In genomic region chr5:135996162-135996561, GRCm38 (mm10) we compare ENCODE assay signal across 13 mouse cellular contexts. TPM values are rescaled to one million over a fixed set of nuclear protein-coding genes. Genes with fewer than 3 reads are reported as not detected.
DNase-seq lines count a peak whose midpoint lies in the region; ATAC-seq lines count a peak whose summit lies in the region.
"Had no signal": no experiment of that assay in that cellular context is flagged by ENCODE, and none has a peak within 500 bp of the region (broad histone marks: within the 10 kb centered on the region; RNA-seq: fewer than 3 reads in every experiment).

No protein-coding gene starts in this region.

- peaks cover 31% of the 10 kb centered on the region for H3K36me3 ChIP-seq in hindbrain, embryonic 13.5 days
- H3K36me3 ChIP-seq in hindbrain, embryonic 11.5 days (ENCODE audit: control insufficient read depth, insufficient read depth, low read length) = peaks cover 17% of the 10 kb centered on the region
- H3K36me3 ChIP-seq in limb, embryonic 11.5 days (ENCODE audit: control insufficient read depth, insufficient read depth, low read length) = peaks cover 8% of the 10 kb centered on the region

- DNase-seq in hindbrain, embryonic 11.5 days (ENCODE audit: low spot score) = no peak
- peak; percentile 71 for DNase-seq in 3T3-L1 (ENCODE audit: low read depth, low spot score)
- peak; percentile 70 for DNase-seq in NIH3T3 (ENCODE audit: low read depth)
- no peak for DNase-seq in limb, embryonic 11.5 days (ENCODE audit: low spot score)
- DNase-seq in layer of hippocampus, adult 9-11 months = no peak
- DNase-seq in urinary bladder, adult 2 months (ENCODE audit: low spot score) = no peak
- DNase-seq in embryo, embryonic 10.5 days (ENCODE audit: low spot score) = no peak
- DNase-seq: cerebellum, adult 2 months; heart, adult 2 months; kidney, postnatal 25 days; left cerebral cortex, postnatal 4 days had no signal

- peak overlapping the region; percentile 76 for H3K4me2 ChIP-seq in hindbrain, embryonic 13.5 days
- H3K4me2 ChIP-seq in hindbrain, embryonic 11.5 days (replicated peaks; ENCODE audit: low read depth, low read length) = no peak overlapping the region
- H3K4me2 ChIP-seq in limb, embryonic 11.5 days (ENCODE audit: low read depth, severe bottlenecking) = no peak overlapping the region; the same call in 1 of the 2 replicates

- no peaks in the 10 kb centered on the region for H3K27me3 ChIP-seq in hindbrain, embryonic 13.5 days
- no peaks in the 10 kb centered on the region for H3K27me3 ChIP-seq in hindbrain, embryonic 11.5 days (ENCODE audit: control insufficient read depth, insufficient read depth, low read length)
- no peaks in the 10 kb centered on the region for H3K27me3 ChIP-seq in limb, embryonic 11.5 days (ENCODE audit: control insufficient read depth, insufficient read depth, low read length)

- ATAC-seq in hindbrain, embryonic 13.5 days (ENCODE audit: low FRiP score) = no peak
- no peak for ATAC-seq in hindbrain, embryonic 11.5 days (ENCODE audit: low FRiP score)
- ATAC-seq in limb, embryonic 11.5 days (ENCODE audit: insufficient number of reproducible peaks, low FRiP score, low TSS enrichment, low read depth) = no peak

- H3K9me3 ChIP-seq in hindbrain, embryonic 13.5 days = no peaks in the 10 kb centered on the region
- no peaks in the 10 kb centered on the region for H3K9me3 ChIP-seq in hindbrain, embryonic 11.5 days (ENCODE audit: control insufficient read depth, low read length)
- H3K9me3 ChIP-seq in limb, embryonic 11.5 days (ENCODE audit: control insufficient read depth, low read length) = no peaks in the 10 kb centered on the region
- H3K9me3 ChIP-seq: G1E had no signal

- H3K27ac ChIP-seq in hindbrain, embryonic 13.5 days = no peak overlapping the region
- no peak overlapping the region for H3K27ac ChIP-seq in hindbrain, embryonic 11.5 days (ENCODE audit: low read depth, low read length)
- no peak overlapping the region for H3K27ac ChIP-seq in limb, embryonic 11.5 days (replicated peaks; ENCODE audit: low read depth, low read length)
- H3K27ac ChIP-seq: heart, adult 2 months had no signal

- peaks cover 18% of the 10 kb centered on the region for H3K4me1 ChIP-seq in hindbrain, embryonic 13.5 days (replicated peaks)
- H3K4me1 ChIP-seq in hindbrain, embryonic 11.5 days (replicated peaks; ENCODE audit: control insufficient read depth, insufficient read depth, low read length) = 0 out of 2 replicates have a peak, but pooled peaks cover 4% of the 10 kb centered on the region
- peaks cover 6% of the 10 kb centered on the region; the same call in 1 of the 2 replicates for H3K4me1 ChIP-seq in limb, embryonic 11.5 days (ENCODE audit: control insufficient read depth, insufficient read depth, low read length)

- H3K4me3 ChIP-seq in hindbrain, embryonic 13.5 days = peak overlapping the region; percentile 83; the same call in 1 of the 2 replicates
- H3K4me3 ChIP-seq in hindbrain, embryonic 11.5 days (ENCODE audit: low read depth, low read length) = no peak overlapping the region
- H3K4me3 ChIP-seq in limb, embryonic 11.5 days (ENCODE audit: low read depth, low read length) = peak overlapping the region; percentile 87; the same call in 1 of the 2 replicates

- 93% methylated on average over 8 of the region's 8 CpGs for WGBS in hindbrain, embryonic 13.5 days
- WGBS in hindbrain, embryonic 11.5 days = 93% methylated on average over 8 of the region's 8 CpGs
- WGBS in limb, embryonic 11.5 days = 94% methylated on average over 8 of the region's 8 CpGs

- H3K9ac ChIP-seq in hindbrain, embryonic 13.5 days = peak overlapping the region; percentile 89; the same call in 1 of the 2 replicates
- no peak overlapping the region; the same call in 1 of the 2 replicates for H3K9ac ChIP-seq in hindbrain, embryonic 11.5 days (ENCODE audit: low read depth, low read length)
- H3K9ac ChIP-seq in limb, embryonic 11.5 days (ENCODE audit: low read length) = no peak overlapping the region

RNA-seq across cellular contexts. Expression of gene Dtx2, which starts 1.6 kb away (rescaled TPM):
- 25.6 and 28.3 TPM in 2 replicates for polyA plus RNA-seq in hindbrain, embryonic 13.5 days (2015; fragmentation: Nextera tagmentation; extraction: Ambion mirVana)
- polyA plus RNA-seq in hindbrain, embryonic 11.5 days (2014; fragmentation: Nextera tagmentation; extraction: Ambion mirVana) = 21.6 and 23.5 TPM in 2 replicates
- 32.3 and 33.8 TPM in 2 replicates for polyA plus RNA-seq in limb, embryonic 11.5 days (2014; fragmentation: Nextera tagmentation; extraction: Ambion mirVana)
- polyA plus RNA-seq in urinary bladder, adult 2 months (2012; rRNA removed) = 16.8 and 17.3 TPM in 2 replicates

RNA-seq across cellular contexts. Expression of gene Zp3, which starts 16.3 kb away (rescaled TPM):
- 0.17 TPM in 1 of 2 replicates, not detected in the other for polyA plus RNA-seq in hindbrain, embryonic 13.5 days (2015; fragmentation: Nextera tagmentation; extraction: Ambion mirVana)
- polyA plus RNA-seq in hindbrain, embryonic 11.5 days (2014; fragmentation: Nextera tagmentation; extraction: Ambion mirVana) = not detected in 2 replicates
- not detected in 2 replicates for polyA plus RNA-seq in limb, embryonic 11.5 days (2014; fragmentation: Nextera tagmentation; extraction: Ambion mirVana)
- polyA plus RNA-seq in urinary bladder, adult 2 months (2012; rRNA removed) = not detected in 2 replicates
- polyA plus RNA-seq: G1E; heart, adult 2 months had no signal

RNA-seq across cellular contexts. Expression of gene Ssc4d, which starts 21.8 kb away (rescaled TPM):
- polyA plus RNA-seq in hindbrain, embryonic 13.5 days (2015; fragmentation: Nextera tagmentation; extraction: Ambion mirVana) = 0.61 and 1.4 TPM in 2 replicates
- 1.6 and 2.4 TPM in 2 replicates for polyA plus RNA-seq in hindbrain, embryonic 11.5 days (2014; fragmentation: Nextera tagmentation; extraction: Ambion mirVana)
- polyA plus RNA-seq in limb, embryonic 11.5 days (2014; fragmentation: Nextera tagmentation; extraction: Ambion mirVana) = 4.6 and 5.7 TPM in 2 replicates
- 3.4 and 4.2 TPM in 2 replicates for polyA plus RNA-seq in urinary bladder, adult 2 months (2012; rRNA removed)

RNA-seq across cellular contexts. Expression of gene Upk3b, which starts 42.1 kb away (rescaled TPM):
- 0.04 and 0.09 TPM in 2 replicates for polyA plus RNA-seq in hindbrain, embryonic 13.5 days (2015; fragmentation: Nextera tagmentation; extraction: Ambion mirVana)
- polyA plus RNA-seq in hindbrain, embryonic 11.5 days (2014; fragmentation: Nextera tagmentation; extraction: Ambion mirVana) = 0.11 and 0.45 TPM in 2 replicates
- 0.18 and 0.67 TPM in 2 replicates for polyA plus RNA-seq in limb, embryonic 11.5 days (2014; fragmentation: Nextera tagmentation; extraction: Ambion mirVana)
- polyA plus RNA-seq in urinary bladder, adult 2 months (2012; rRNA removed) = 113 and 152 TPM in 2 replicates
- polyA plus RNA-seq: cerebellum, adult 2 months; G1E had no signal

RNA-seq across cellular contexts. Expression of gene Upk3bl, which starts 58.1 kb away (rescaled TPM):
- polyA plus RNA-seq in hindbrain, embryonic 13.5 days (2015; fragmentation: Nextera tagmentation; extraction: Ambion mirVana) = not detected in 2 replicates
- 2.4 and 2.7 TPM in 2 replicates for polyA plus RNA-seq in hindbrain, embryonic 11.5 days (2014; fragmentation: Nextera tagmentation; extraction: Ambion mirVana)
- 4.0 TPM in 2 replicates for polyA plus RNA-seq in limb, embryonic 11.5 days (2014; fragmentation: Nextera tagmentation; extraction: Ambion mirVana)
- 4.5 and 6.1 TPM in 2 replicates for polyA plus RNA-seq in urinary bladder, adult 2 months (2012; rRNA removed)
- polyA plus RNA-seq: G1E; heart, adult 2 months had no signal

Comparison
In these comparisons a context has a peak if more than half of its experiments do, and no peak if none do; other contexts are left out.
1. DNase-seq: peak in 3T3-L1 (single experiment) and NIH3T3 (single experiment); none in hindbrain, embryonic 11.5 days (single experiment), limb, embryonic 11.5 days (single experiment), layer of hippocampus, adult 9-11 months (single experiment), urinary bladder, adult 2 months (single experiment) and embryo, embryonic 10.5 days (single experiment).